Mouse (Mus musculus): ENCODE results near the gene Lce1b.

- TF ChIP-seq CTCF (IDR thresholded peaks at IDR 0.05; ENCODE audit: borderline replicate concordance, control insufficient read depth, extremely low read depth, insufficient read depth, low read length, poor library complexity) (no peak), POLR2A (IDR thresholded peaks at IDR 0.05; ENCODE audit: control insufficient read depth, extremely low read depth, insufficient read depth, low read length, poor library complexity) (no peak)
Observed at GRCm38 (mm10) chr3:92670215-92670614, 13.5 kb upstream of the Lce1b start, which contains the start of gene Lce1a2.
